Mouse (Mus musculus) intestine, postnatal 0 days (tissue): Measurements from ENCODE around the gene Celf2. TPM values are rescaled to one million over a fixed set of nuclear protein-coding genes. Genes with fewer than 3 reads are reported as not detected.

Experiments
- ATAC-seq: fragments of 200-750 bp; cut with Nextera tagmentation; 2 replicates; pipeline ENCODE4 v1.8.0; 2017; ENCODE audit warnings: mild to moderate bottlenecking, moderate TSS enrichment, moderate library complexity
- H3K27ac ChIP-seq: fragments of 300-500 bp; sonication (generic); 2 replicates; pipeline ENCODE4 v1.5.1; 2014; ENCODE audit warnings: mild to moderate bottlenecking, low read depth, low read length, moderate library complexity
- H3K27me3 ChIP-seq: fragments of 300-500 bp; sonication (generic); replicated peaks from 2 replicates; pipeline ENCODE4 v1.6.1; 2014; ENCODE audit warnings: low read length, mixed read lengths; ENCODE audit not compliant: control insufficient read depth, insufficient read depth
- H3K36me3 ChIP-seq: fragments of 300-500 bp; sonication (generic); 2 replicates; pipeline ENCODE4 v1.6.1; 2014; ENCODE audit warnings: mild to moderate bottlenecking, moderate library complexity; ENCODE audit not compliant: control insufficient read depth, insufficient read depth
- H3K4me1 ChIP-seq: fragments of 300-500 bp; sonication (generic); replicated peaks from 2 replicates; pipeline ENCODE4 v1.6.1; 2014; ENCODE audit warnings: antibody characterized with exemption, low read length, mixed read lengths; ENCODE audit not compliant: control insufficient read depth, insufficient read depth
- H3K4me2 ChIP-seq: fragments of 300-500 bp; sonication (generic); replicated peaks from 2 replicates; pipeline ENCODE4 v1.6.1; 2014; ENCODE audit warnings: low read depth, mild to moderate bottlenecking, moderate library complexity
- H3K4me3 ChIP-seq: fragments of 300-500 bp; sonication (generic); 2 replicates; pipeline ENCODE4 v1.5.1; 2014; ENCODE audit warnings: low read depth, low read length
- H3K9ac ChIP-seq: fragments of 300-500 bp; sonication (generic); 2 replicates; pipeline ENCODE4 v1.6.1; 2014; ENCODE audit warnings: mild to moderate bottlenecking, low read depth, low read length
- H3K9me3 ChIP-seq: fragments of 300-500 bp; sonication (generic); 2 replicates; pipeline ENCODE4 v1.6.1; 2016; ENCODE audit warnings: mixed run types; ENCODE audit not compliant: control insufficient read depth
- CTCF ChIP-seq: sonication (generic); IDR thresholded peaks from 2 replicates; pipeline ENCODE4 v1.5.1; 2016; ENCODE audit warnings: low read depth, mild to moderate bottlenecking, control low read depth, antibody characterized with exemption, moderate library complexity
- WGBS: fragments of 180-500 bp; shearing (Covaris S2); extraction: QIAGEN DNeasy Blood & Tissue Kit; methylation state at CpG from one replicate; pipeline ENCODE4 v1.1.7; 2014; 5-methylcytosine and 5-hydroxymethylcytosine counted together
- polyA plus RNA-seq: library from polyadenylated mRNA; unstranded; fragments of >200 nt; fragmentation: Nextera tagmentation; extraction: Ambion mirVana; gene quantifications from 2 replicates; pipeline ENCODE4 v1.2.1, GENCODE M21; 2015

Gene Celf2
- polyA plus RNA-seq, 1 experiment from 2014 or later: 16.8 TPM

GRCm38 (mm10) chr2:6677457-6677856 lies 831.9 kb downstream of the Celf2 start:
- no peak overlapping the region for H3K4me3 ChIP-seq
- no peaks in the 10 kb centered on the region for H3K4me1 ChIP-seq
- no peaks in the 10 kb centered on the region for H3K27me3 ChIP-seq
- ATAC-seq: no peak
- no peaks in the 10 kb centered on the region for H3K36me3 ChIP-seq
- H3K9ac ChIP-seq: no peak overlapping the region
- no peak overlapping the region for H3K4me2 ChIP-seq
- H3K27ac ChIP-seq: no peak overlapping the region
- TF ChIP-seq CTCF: no peak
- H3K9me3 ChIP-seq: no peaks in the 10 kb centered on the region

- Histone ChIP-seq H3K27ac (no peak overlapping the region), H3K27me3 (no peaks in the 10 kb centered on the region), H3K4me3 (no peak overlapping the region), H3K36me3 (no peaks in the 10 kb centered on the region), H3K4me2 (no peak overlapping the region), H3K9ac (no peak overlapping the region), H3K9me3 (no peaks in the 10 kb centered on the region), H3K4me1 (no peaks in the 10 kb centered on the region)
- WGBS: 88% methylated on average over 3 of the region's 3 CpGs
- no peak for ATAC-seq
- no peak for TF ChIP-seq CTCF
These were observed 835.0 kb downstream of the Celf2 start for GRCm38 (mm10) chr2:6674401-6674800.

GRCm38 (mm10) chr2:6673418-6673817 lies 835.9 kb downstream of the Celf2 start:
- no peaks in the 10 kb centered on the region for H3K9me3 ChIP-seq
- WGBS: 85% methylated on average over 3 of the region's 3 CpGs
- ATAC-seq: no peak
- no peaks in the 10 kb centered on the region for H3K36me3 ChIP-seq
- no peak overlapping the region for H3K27ac ChIP-seq
- TF ChIP-seq CTCF: no peak
- H3K9ac ChIP-seq: no peak overlapping the region
- no peaks in the 10 kb centered on the region for H3K4me1 ChIP-seq
- no peaks in the 10 kb centered on the region for H3K27me3 ChIP-seq
- no peak overlapping the region for H3K4me3 ChIP-seq
- no peak overlapping the region for H3K4me2 ChIP-seq

GRCm38 (mm10) chr2:6667611-6668010 lies 841.8 kb downstream of the Celf2 start:
- 76% methylated on average over 4 of the region's 4 CpGs for WGBS
- no peak for TF ChIP-seq CTCF
- Histone ChIP-seq H3K27ac (no peak overlapping the region), H3K27me3 (no peaks in the 10 kb centered on the region), H3K4me2 (no peak overlapping the region), H3K36me3 (no peaks in the 10 kb centered on the region), H3K9me3 (no peaks in the 10 kb centered on the region), H3K4me3 (no peak overlapping the region), H3K4me1 (no peaks in the 10 kb centered on the region), H3K9ac (no peak overlapping the region)
- ATAC-seq: no peak

GRCm38 (mm10) chr2:6659834-6660233 lies 849.5 kb downstream of the Celf2 start:
- Histone ChIP-seq H3K27ac (no peak overlapping the region), H3K9me3 (no peaks in the 10 kb centered on the region), H3K27me3 (no peaks in the 10 kb centered on the region), H3K4me3 (no peak overlapping the region), H3K4me2 (no peak overlapping the region), H3K36me3 (no peaks in the 10 kb centered on the region), H3K4me1 (no peaks in the 10 kb centered on the region), H3K9ac (no peak overlapping the region)
- no peak for TF ChIP-seq CTCF
- WGBS: 77% methylated on average over 4 of the region's 4 CpGs
- no peak for ATAC-seq

- ATAC-seq: no peak
- Histone ChIP-seq H3K9ac (no peak overlapping the region), H3K27me3 (no peaks in the 10 kb centered on the region), H3K27ac (no peak overlapping the region), H3K4me1 (no peaks in the 10 kb centered on the region), H3K36me3 (no peaks in the 10 kb centered on the region), H3K4me3 (no peak overlapping the region), H3K4me2 (no peak overlapping the region), H3K9me3 (no peaks in the 10 kb centered on the region)
- 62% methylated on average over 6 of the region's 6 CpGs for WGBS
- no peak for TF ChIP-seq CTCF
These were observed 855.6 kb downstream of the Celf2 start for GRCm38 (mm10) chr2:6653719-6654118.

- no peaks in the 10 kb centered on the region for H3K27me3 ChIP-seq
- H3K27ac ChIP-seq: no peak overlapping the region
- H3K4me2 ChIP-seq: no peak overlapping the region
- no peak for ATAC-seq
- H3K9ac ChIP-seq: no peak overlapping the region
- TF ChIP-seq CTCF: no peak
- H3K9me3 ChIP-seq: no peaks in the 10 kb centered on the region
- H3K4me1 ChIP-seq: no peaks in the 10 kb centered on the region
- no peak overlapping the region for H3K4me3 ChIP-seq
- WGBS: 80% methylated on average over 1 of the region's 1 CpGs
- no peaks in the 10 kb centered on the region for H3K36me3 ChIP-seq
These were observed 857.7 kb downstream of the Celf2 start for GRCm38 (mm10) chr2:6651697-6652096.
